Mouse (Mus musculus): Measurements from ENCODE around the gene 0610012G03Rik. TPM values are rescaled to one million over a fixed set of nuclear protein-coding genes. Genes with fewer than 3 reads are reported as not detected.
A peak's percentile ranks its signal among the peaks of the same experiment; 100 is the strongest.

Gene 0610012G03Rik
- polyA plus RNA-seq, 1 experiment from 2014 or later = 82.8 TPM

DNA sequence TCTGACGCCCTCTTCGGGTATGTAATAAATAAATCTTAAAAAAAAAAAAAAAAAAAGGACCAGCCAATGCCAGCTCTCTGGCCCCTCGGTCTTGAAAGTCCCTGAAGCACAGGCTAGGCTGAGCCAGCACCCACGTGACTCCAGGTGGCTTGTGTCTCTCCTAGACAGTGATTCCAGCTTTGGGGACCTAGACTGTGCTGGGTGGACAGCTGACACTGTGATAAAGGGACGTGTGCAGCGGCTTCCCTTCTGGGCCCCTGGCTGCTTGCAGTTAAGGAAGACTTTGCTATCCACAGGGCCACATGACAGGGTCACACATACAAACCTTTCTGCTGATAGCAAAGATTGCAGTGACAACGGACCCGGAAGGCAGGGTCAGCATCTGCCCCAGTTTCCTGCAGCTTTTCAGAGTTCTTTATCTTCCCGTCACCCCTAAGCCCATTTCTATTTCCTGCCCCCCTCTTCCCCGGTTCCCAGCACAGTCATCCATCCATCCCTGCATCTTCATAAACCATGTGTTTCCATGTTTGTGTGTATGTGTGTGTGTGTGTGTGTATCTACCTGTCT lies 37.9 kb downstream of the 0610012G03Rik start:
- no peak overlapping the region for H3K4me3 ChIP-seq (ENCODE audit: low read depth, low read length)
- DNase-seq (ENCODE audit: low spot score) (no peak), ATAC-seq (no peak)
- no peak for TF ChIP-seq EP300 (IDR thresholded peaks at IDR 0.05)
- TF ChIP-seq CTCF (IDR thresholded peaks at IDR 0.05) = no peak
- no peaks in the 10 kb centered on the region for H3K9me3 ChIP-seq (ENCODE audit: low read length)
- no peak overlapping the region for H3K9ac ChIP-seq (replicated peaks; ENCODE audit: low read depth)
- H3K4me1 ChIP-seq (ENCODE audit: insufficient read depth, low read depth, low read length) = peaks cover 3% of the 10 kb centered on the region; the same call in 1 of the 2 replicates
- H3K27me3 ChIP-seq (replicated peaks; ENCODE audit: insufficient read depth, low read length) = no peaks in the 10 kb centered on the region
- H3K27ac ChIP-seq (ENCODE audit: low read length) = no peak overlapping the region
- H3K4me2 ChIP-seq (replicated peaks; ENCODE audit: low read depth, low read length) = no peak overlapping the region
- WGBS = 48% methylated on average over 10 of the region's 10 CpGs
- no peaks in the 10 kb centered on the region for H3K36me3 ChIP-seq (ENCODE audit: insufficient read depth, low read length)

DNA sequence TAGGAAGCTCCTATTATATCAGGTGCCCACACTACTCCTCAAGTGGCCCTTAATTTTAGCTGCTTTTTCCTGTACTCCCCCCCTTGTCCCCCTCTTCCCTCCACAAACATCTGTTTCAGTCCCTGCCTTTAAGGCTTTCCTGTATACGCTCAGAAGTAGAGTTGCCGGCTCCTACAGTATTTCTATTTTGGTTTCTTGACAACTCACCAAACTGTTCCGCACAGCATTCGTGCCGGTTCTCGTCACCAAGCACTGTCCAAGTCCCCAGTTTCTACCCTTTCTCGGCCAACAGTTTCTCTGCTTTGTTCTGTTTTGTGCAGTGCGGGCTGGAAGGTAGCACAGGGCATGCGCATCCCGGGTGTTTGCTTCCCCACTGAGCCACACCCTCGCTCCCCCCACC lies 39.3 kb downstream of the 0610012G03Rik start:
- TF ChIP-seq EP300 (IDR thresholded peaks at IDR 0.05) (no peak), CTCF (IDR thresholded peaks at IDR 0.05) (no peak)
- Histone ChIP-seq H3K4me1 (ENCODE audit: insufficient read depth, low read depth, low read length) (peaks cover 3% of the 10 kb centered on the region; the same call in 1 of the 2 replicates), H3K9ac (replicated peaks; ENCODE audit: low read depth) (no peak overlapping the region), H3K27me3 (replicated peaks; ENCODE audit: insufficient read depth, low read length) (no peaks in the 10 kb centered on the region), H3K27ac (ENCODE audit: low read length) (no peak overlapping the region), H3K4me3 (ENCODE audit: low read depth, low read length) (no peak overlapping the region), H3K4me2 (replicated peaks; ENCODE audit: low read depth, low read length) (no peak overlapping the region), H3K9me3 (ENCODE audit: low read length) (no peaks in the 10 kb centered on the region), H3K36me3 (ENCODE audit: insufficient read depth, low read length) (no peaks in the 10 kb centered on the region)
- DNase-seq (ENCODE audit: low spot score) (no peak), ATAC-seq (no peak)
- 55% methylated on average over 11 of the region's 11 CpGs for WGBS

- peak overlapping the region; percentile 14; the same call in 1 of the 2 replicates for H3K4me3 ChIP-seq (ENCODE audit: low read depth, low read length)
- WGBS = 11% methylated on average over 9 of the region's 9 CpGs
These were observed 41.4 kb downstream of the 0610012G03Rik start for GRCm38 (mm10) chr16:31906896-31907295.

GRCm38 (mm10) chr16:31905891-31906825 lies 42.1 kb downstream of the 0610012G03Rik start:
- TF ChIP-seq CTCF (IDR thresholded peaks at IDR 0.05) (no peak), EP300 (IDR thresholded peaks at IDR 0.05) (no peak)
- ATAC-seq = no peak
- H3K27ac ChIP-seq (ENCODE audit: low read length) = no peak overlapping the region
- no peaks in the 10 kb centered on the region for H3K9me3 ChIP-seq (ENCODE audit: low read length)
- no peaks in the 10 kb centered on the region for H3K36me3 ChIP-seq (ENCODE audit: insufficient read depth, low read length)
- no peaks in the 10 kb centered on the region for H3K27me3 ChIP-seq (replicated peaks; ENCODE audit: insufficient read depth, low read length)
- H3K9ac ChIP-seq (replicated peaks; ENCODE audit: low read depth) = no peak overlapping the region
- peaks cover 3% of the 10 kb centered on the region; the same call in 1 of the 2 replicates for H3K4me1 ChIP-seq (ENCODE audit: insufficient read depth, low read depth, low read length)
- DNase-seq (ENCODE audit: low spot score) = no peak
- peak overlapping the region; percentile 14; the same call in 1 of the 2 replicates for H3K4me3 ChIP-seq (ENCODE audit: low read depth, low read length)
- H3K4me2 ChIP-seq (replicated peaks; ENCODE audit: low read depth, low read length) = peak overlapping the region; percentile 34; the same call in 1 of the 2 replicates
- 27% methylated on average over 18 of the region's 20 CpGs for WGBS

More at GRCm38 (mm10) chr16:31906896-31907295, 41.4 kb downstream of the 0610012G03Rik start:
- Histone ChIP-seq H3K4me1 (ENCODE audit: insufficient read depth, low read depth, low read length) (peaks cover 3% of the 10 kb centered on the region; the same call in 1 of the 2 replicates), H3K9me3 (ENCODE audit: low read length) (no peaks in the 10 kb centered on the region), H3K27me3 (replicated peaks; ENCODE audit: insufficient read depth, low read length) (no peaks in the 10 kb centered on the region), H3K4me2 (replicated peaks; ENCODE audit: low read depth, low read length) (peak overlapping the region; percentile 34; the same call in 1 of the 2 replicates), H3K9ac (replicated peaks; ENCODE audit: low read depth) (no peak overlapping the region), H3K27ac (ENCODE audit: low read length) (no peak overlapping the region), H3K36me3 (ENCODE audit: insufficient read depth, low read length) (no peaks in the 10 kb centered on the region)
- no peak for TF ChIP-seq EP300 (IDR thresholded peaks at IDR 0.05)
- TF ChIP-seq CTCF (IDR thresholded peaks at IDR 0.05) = no peak
- DNase-seq (ENCODE audit: low spot score) = peak; percentile 42
- peak; percentile 46; the same call in 1 of the 2 replicates for ATAC-seq

DNA sequence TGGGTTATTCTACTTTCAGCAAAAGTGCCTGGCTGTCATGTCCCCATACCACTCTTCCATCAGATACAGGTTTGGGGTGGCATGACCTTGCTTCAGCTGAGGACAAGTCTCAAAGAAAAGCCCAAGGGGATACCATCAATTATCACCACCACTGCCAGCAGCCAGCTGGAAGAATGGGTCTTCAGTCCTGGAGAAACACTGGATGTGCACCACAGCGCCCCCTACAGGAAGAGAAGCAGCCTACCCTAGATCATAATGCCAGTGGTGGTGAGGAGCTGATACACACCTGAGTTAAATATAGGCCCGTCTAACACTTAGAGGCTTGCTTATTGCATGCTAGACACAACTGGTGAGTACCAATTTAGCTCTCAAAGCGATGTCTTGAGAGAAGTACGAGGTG lies 43.0 kb downstream of the 0610012G03Rik start:
- DNase-seq (ENCODE audit: low spot score) = no peak
- no peaks in the 10 kb centered on the region for H3K36me3 ChIP-seq (ENCODE audit: insufficient read depth, low read length)
- H3K4me3 ChIP-seq (ENCODE audit: low read depth, low read length) = no peak overlapping the region
- peaks cover 3% of the 10 kb centered on the region; the same call in 1 of the 2 replicates for H3K4me1 ChIP-seq (ENCODE audit: insufficient read depth, low read depth, low read length)
- TF ChIP-seq EP300 (IDR thresholded peaks at IDR 0.05) = no peak
- peak; percentile 46 for TF ChIP-seq CTCF (IDR thresholded peaks at IDR 0.05)
- no peak overlapping the region for H3K27ac ChIP-seq (ENCODE audit: low read length)
- no peaks in the 10 kb centered on the region for H3K27me3 ChIP-seq (replicated peaks; ENCODE audit: insufficient read depth, low read length)
- ATAC-seq = no peak
- WGBS = 76% methylated on average over 4 of the region's 4 CpGs
- H3K9ac ChIP-seq (replicated peaks; ENCODE audit: low read depth) = no peak overlapping the region
- no peaks in the 10 kb centered on the region for H3K9me3 ChIP-seq (ENCODE audit: low read length)
- no peak overlapping the region for H3K4me2 ChIP-seq (replicated peaks; ENCODE audit: low read depth, low read length)

GRCm38 (mm10) chr16:31903239-31903638 lies 45.1 kb downstream of the 0610012G03Rik start:
- H3K4me1 ChIP-seq (ENCODE audit: insufficient read depth, low read depth, low read length) = peaks cover 3% of the 10 kb centered on the region; the same call in 1 of the 2 replicates
- H3K9me3 ChIP-seq (ENCODE audit: low read length) = no peaks in the 10 kb centered on the region
- H3K4me2 ChIP-seq (replicated peaks; ENCODE audit: low read depth, low read length) = no peak overlapping the region
- no peak overlapping the region for H3K4me3 ChIP-seq (ENCODE audit: low read depth, low read length)
- H3K9ac ChIP-seq (replicated peaks; ENCODE audit: low read depth) = no peak overlapping the region
- no peak overlapping the region for H3K27ac ChIP-seq (ENCODE audit: low read length)
- H3K36me3 ChIP-seq (ENCODE audit: insufficient read depth, low read length) = no peaks in the 10 kb centered on the region
- 85% methylated on average over 8 of the region's 8 CpGs for WGBS
- DNase-seq (ENCODE audit: low spot score) = no peak
- no peaks in the 10 kb centered on the region for H3K27me3 ChIP-seq (replicated peaks; ENCODE audit: insufficient read depth, low read length)
- ATAC-seq = no peak
- no peak for TF ChIP-seq CTCF (IDR thresholded peaks at IDR 0.05)
- no peak for TF ChIP-seq EP300 (IDR thresholded peaks at IDR 0.05)

Data from lung, postnatal 0 days (tissue).